Mouse (Mus musculus): ENCODE results near the gene Traf3ip2. TPM values are rescaled to one million over a fixed set of nuclear protein-coding genes. Genes with fewer than 3 reads are reported as not detected.

The Traf3ip2 gene
- polyA plus RNA-seq, 1 experiment from 2014 or later = 30.6 TPM

- no peaks in the 10 kb centered on the region for H3K4me1 ChIP-seq (ENCODE audit: insufficient read depth, low read depth, low read length)
- ATAC-seq (peak; percentile 85), DNase-seq (ENCODE audit: low spot score) (peak; percentile 74)
- no peaks in the 10 kb centered on the region for H3K36me3 ChIP-seq (ENCODE audit: insufficient read depth, low read length)
- TF ChIP-seq CTCF (IDR thresholded peaks at IDR 0.05) (no peak), EP300 (IDR thresholded peaks at IDR 0.05) (no peak)
- H3K27ac ChIP-seq (ENCODE audit: low read length) = no peak overlapping the region
- no peaks in the 10 kb centered on the region for H3K9me3 ChIP-seq (ENCODE audit: low read length)
- 50% methylated on average over 6 of the region's 6 CpGs for WGBS
- no peak overlapping the region for H3K4me3 ChIP-seq (ENCODE audit: low read depth, low read length)
- no peaks in the 10 kb centered on the region for H3K27me3 ChIP-seq (replicated peaks; ENCODE audit: insufficient read depth, low read length)
- no peak overlapping the region for H3K4me2 ChIP-seq (replicated peaks; ENCODE audit: low read depth, low read length)
- H3K9ac ChIP-seq (replicated peaks; ENCODE audit: low read depth) = no peak overlapping the region
These were observed 40.1 kb upstream of the Traf3ip2 start for GRCm38 (mm10) chr10:39572672-39573051.

GRCm38 (mm10) chr10:39576466-39576865 is 36.3 kb upstream of the Traf3ip2 start:
- no peak overlapping the region for H3K4me3 ChIP-seq (ENCODE audit: low read depth, low read length)
- TF ChIP-seq EP300 (IDR thresholded peaks at IDR 0.05) (no peak), CTCF (IDR thresholded peaks at IDR 0.05) (no peak)
- WGBS = 84% methylated on average over 6 of the region's 6 CpGs
- H3K27me3 ChIP-seq (replicated peaks; ENCODE audit: insufficient read depth, low read length) = no peaks in the 10 kb centered on the region
- H3K27ac ChIP-seq (ENCODE audit: low read length) = no peak overlapping the region
- no peak overlapping the region for H3K9ac ChIP-seq (replicated peaks; ENCODE audit: low read depth)
- H3K4me1 ChIP-seq (ENCODE audit: insufficient read depth, low read depth, low read length) = no peaks in the 10 kb centered on the region
- H3K4me2 ChIP-seq (replicated peaks; ENCODE audit: low read depth, low read length) = no peak overlapping the region
- H3K36me3 ChIP-seq (ENCODE audit: insufficient read depth, low read length) = no peaks in the 10 kb centered on the region
- no peaks in the 10 kb centered on the region for H3K9me3 ChIP-seq (ENCODE audit: low read length)
- DNase-seq (ENCODE audit: low spot score) = no peak
- ATAC-seq = no peak

GRCm38 (mm10) chr10:39580477-39580876 is 32.3 kb upstream of the Traf3ip2 start:
- Histone ChIP-seq H3K9me3 (ENCODE audit: low read length) (no peaks in the 10 kb centered on the region), H3K4me2 (replicated peaks; ENCODE audit: low read depth, low read length) (no peak overlapping the region), H3K27me3 (replicated peaks; ENCODE audit: insufficient read depth, low read length) (no peaks in the 10 kb centered on the region), H3K27ac (ENCODE audit: low read length) (no peak overlapping the region), H3K4me1 (ENCODE audit: insufficient read depth, low read depth, low read length) (no peaks in the 10 kb centered on the region), H3K9ac (replicated peaks; ENCODE audit: low read depth) (no peak overlapping the region), H3K4me3 (ENCODE audit: low read depth, low read length) (no peak overlapping the region), H3K36me3 (ENCODE audit: insufficient read depth, low read length) (no peaks in the 10 kb centered on the region)
- WGBS = 59% methylated on average over 8 of the region's 8 CpGs
- ATAC-seq (peak; percentile 62; the same call in 1 of the 2 replicates), DNase-seq (ENCODE audit: low spot score) (peak; percentile 26)
- TF ChIP-seq CTCF (IDR thresholded peaks at IDR 0.05) (no peak), EP300 (IDR thresholded peaks at IDR 0.05) (no peak)

- H3K4me3 ChIP-seq (ENCODE audit: low read depth, low read length) = no peak overlapping the region
- WGBS = 83% methylated on average over 2 of the region's 2 CpGs
- no peak for ATAC-seq
- no peak overlapping the region for H3K27ac ChIP-seq (ENCODE audit: low read length)
- H3K36me3 ChIP-seq (ENCODE audit: insufficient read depth, low read length) = no peaks in the 10 kb centered on the region
- no peak overlapping the region for H3K4me2 ChIP-seq (replicated peaks; ENCODE audit: low read depth, low read length)
- H3K9me3 ChIP-seq (ENCODE audit: low read length) = no peaks in the 10 kb centered on the region
- DNase-seq (ENCODE audit: low spot score) = no peak
- H3K27me3 ChIP-seq (replicated peaks; ENCODE audit: insufficient read depth, low read length) = no peaks in the 10 kb centered on the region
- H3K4me1 ChIP-seq (ENCODE audit: insufficient read depth, low read depth, low read length) = no peaks in the 10 kb centered on the region
- TF ChIP-seq CTCF (IDR thresholded peaks at IDR 0.05) = no peak
- no peak overlapping the region for H3K9ac ChIP-seq (replicated peaks; ENCODE audit: low read depth)
These were observed 30.3 kb upstream of the Traf3ip2 start for GRCm38 (mm10) chr10:39582385-39582784.

GRCm38 (mm10) chr10:39583718-39584117 is 29.0 kb upstream of the Traf3ip2 start:
- WGBS = 90% methylated on average over 12 of the region's 12 CpGs
- Histone ChIP-seq H3K27ac (ENCODE audit: low read length) (no peak overlapping the region), H3K36me3 (ENCODE audit: insufficient read depth, low read length) (no peaks in the 10 kb centered on the region), H3K4me3 (ENCODE audit: low read depth, low read length) (no peak overlapping the region), H3K9me3 (ENCODE audit: low read length) (no peaks in the 10 kb centered on the region), H3K27me3 (replicated peaks; ENCODE audit: insufficient read depth, low read length) (no peaks in the 10 kb centered on the region), H3K4me1 (ENCODE audit: insufficient read depth, low read depth, low read length) (no peaks in the 10 kb centered on the region), H3K9ac (replicated peaks; ENCODE audit: low read depth) (no peak overlapping the region), H3K4me2 (replicated peaks; ENCODE audit: low read depth, low read length) (no peak overlapping the region)
- ATAC-seq (no peak), DNase-seq (ENCODE audit: low spot score) (no peak)
- TF ChIP-seq EP300 (IDR thresholded peaks at IDR 0.05) (no peak), CTCF (IDR thresholded peaks at IDR 0.05) (no peak)

- Histone ChIP-seq H3K36me3 (ENCODE audit: insufficient read depth, low read length) (no peaks in the 10 kb centered on the region), H3K4me2 (replicated peaks; ENCODE audit: low read depth, low read length) (no peak overlapping the region), H3K27ac (ENCODE audit: low read length) (no peak overlapping the region), H3K9me3 (ENCODE audit: low read length) (no peaks in the 10 kb centered on the region), H3K4me1 (ENCODE audit: insufficient read depth, low read depth, low read length) (no peaks in the 10 kb centered on the region), H3K4me3 (ENCODE audit: low read depth, low read length) (no peak overlapping the region), H3K27me3 (replicated peaks; ENCODE audit: insufficient read depth, low read length) (no peaks in the 10 kb centered on the region), H3K9ac (replicated peaks; ENCODE audit: low read depth) (no peak overlapping the region)
- no peak for TF ChIP-seq EP300 (IDR thresholded peaks at IDR 0.05)
- no peak for TF ChIP-seq CTCF (IDR thresholded peaks at IDR 0.05)
- 45% methylated on average over 5 of the region's 5 CpGs for WGBS
- peak; percentile 23 for DNase-seq (ENCODE audit: low spot score)
- ATAC-seq = peak; percentile 41; the same call in 1 of the 2 replicates
These were observed 25.3 kb upstream of the Traf3ip2 start for GRCm38 (mm10) chr10:39587290-39587925.
